Mouse (Mus musculus) E14TG2a.4 (cell line): Measurements from ENCODE around the gene Galk2.

ENCODE experiments used
- H3K27me3 ChIP-seq: 2 replicates; pipeline ENCODE4 v1.6.1; 2014; ENCODE audit warnings: low read length, control low read depth; ENCODE audit not compliant: insufficient read depth
- H3K36me3 ChIP-seq: 2 replicates; pipeline ENCODE4 v1.6.1; 2014; ENCODE audit warnings: low read length, control low read depth; ENCODE audit not compliant: insufficient read depth
- H3K4me1 ChIP-seq: replicated peaks from 2 replicates; pipeline ENCODE4 v1.6.1; 2014; ENCODE audit warnings: low read depth, low read length, control low read depth
- H3K4me3 ChIP-seq: replicated peaks from 2 replicates; pipeline ENCODE4 v1.5.1; 2014; ENCODE audit warnings: mild to moderate bottlenecking, low read length
- H3K9me3 ChIP-seq: 2 replicates; pipeline ENCODE4 v1.6.1; 2014; ENCODE audit warnings: low read length, control low read depth
- CTCF ChIP-seq: conservative IDR thresholded peaks from 2 replicates; pipeline ENCODE4 v1.5.1; 2014; ENCODE audit warnings: low read length
- NANOG ChIP-seq: IDR thresholded peaks from 2 replicates; pipeline ENCODE4 v1.6.1; 2014; ENCODE audit warnings: borderline replicate concordance, low read length, mixed read lengths
- POU5F1 ChIP-seq: IDR thresholded peaks from 2 replicates; pipeline ENCODE4 v1.6.1; 2014; ENCODE audit warnings: low read length, borderline replicate concordance

Gene Galk2

GRCm38 (mm10) chr2:125858521-125859280 is at the start of gene Galk2, which contains the start of gene Cops2:
Gene Galk2 (plus strand): TSS chr2:125859109.
Gene Cops2 (minus strand): TSS chr2:125859139.
- no peak for TF ChIP-seq NANOG
- TF ChIP-seq POU5F1, result no peak
- no peak for TF ChIP-seq CTCF
- Histone ChIP-seq H3K36me3 (peaks cover 9% of the 10 kb centered on the region; the same call in 1 of the 2 replicates), H3K4me1 (peaks cover 33% of the 10 kb centered on the region)

GRCm38 (mm10) chr2:125809551-125809950 is 49.4 kb upstream of the Galk2 start:
- Histone ChIP-seq H3K36me3 (no peaks in the 10 kb centered on the region), H3K4me1 (no peaks in the 10 kb centered on the region), H3K9me3 (peaks cover 18% of the 10 kb centered on the region), H3K4me3 (no peak overlapping the region), H3K27me3 (0 out of 2 replicates have a peak, but pooled peaks cover 4% of the 10 kb centered on the region)
- TF ChIP-seq CTCF (no peak), POU5F1 (no peak), NANOG (no peak)

More at GRCm38 (mm10) chr2:125858521-125859280, at the start of gene Galk2, which contains the start of gene Cops2:
- H3K4me3 ChIP-seq, result peak within 1 kb of the TSS; percentile 100
- H3K27me3 ChIP-seq, result no peaks in the 10 kb centered on the region
- H3K9me3 ChIP-seq, result no peaks in the 10 kb centered on the region

GRCm38 (mm10) chr2:125811332-125811731 is 47.6 kb upstream of the Galk2 start:
- H3K4me1 ChIP-seq, result no peaks in the 10 kb centered on the region
- TF ChIP-seq NANOG (no peak), CTCF (no peak), POU5F1 (no peak)
- no peak overlapping the region for H3K4me3 ChIP-seq
- H3K36me3 ChIP-seq, result no peaks in the 10 kb centered on the region
- H3K27me3 ChIP-seq, result 0 out of 2 replicates have a peak, but pooled peaks cover 4% of the 10 kb centered on the region
- peaks cover 12% of the 10 kb centered on the region for H3K9me3 ChIP-seq

- no peaks in the 10 kb centered on the region for H3K36me3 ChIP-seq
- H3K27me3 ChIP-seq, result 0 out of 2 replicates have a peak, but pooled peaks cover 4% of the 10 kb centered on the region
- TF ChIP-seq POU5F1 (no peak), CTCF (no peak), NANOG (no peak)
- H3K9me3 ChIP-seq, result no peaks in the 10 kb centered on the region
- H3K4me1 ChIP-seq, result no peaks in the 10 kb centered on the region
- no peak overlapping the region for H3K4me3 ChIP-seq
These were observed 44.8 kb upstream of the Galk2 start for GRCm38 (mm10) chr2:125813972-125814595.

GRCm38 (mm10) chr2:125820397-125820796 is 38.5 kb upstream of the Galk2 start:
- no peak for TF ChIP-seq NANOG
- TF ChIP-seq CTCF, result no peak
- TF ChIP-seq POU5F1, result no peak
- Histone ChIP-seq H3K36me3 (no peaks in the 10 kb centered on the region), H3K27me3 (no peaks in the 10 kb centered on the region), H3K9me3 (no peaks in the 10 kb centered on the region), H3K4me1 (no peaks in the 10 kb centered on the region; the same call in 1 of the 2 replicates), H3K4me3 (no peak overlapping the region)

- no peaks in the 10 kb centered on the region for H3K27me3 ChIP-seq
- no peak for TF ChIP-seq POU5F1
- no peak for TF ChIP-seq CTCF
- TF ChIP-seq NANOG, result no peak
- peaks cover 10% of the 10 kb centered on the region for H3K4me1 ChIP-seq
- peaks cover 15% of the 10 kb centered on the region for H3K36me3 ChIP-seq
- no peak overlapping the region for H3K4me3 ChIP-seq
- no peaks in the 10 kb centered on the region for H3K9me3 ChIP-seq
These were observed 32.7 kb upstream of the Galk2 start for GRCm38 (mm10) chr2:125826201-125826600.

GRCm38 (mm10) chr2:125827898-125828297 is 31.0 kb upstream of the Galk2 start:
- Histone ChIP-seq H3K4me3 (no peak overlapping the region), H3K27me3 (no peaks in the 10 kb centered on the region), H3K9me3 (no peaks in the 10 kb centered on the region), H3K4me1 (peaks cover 10% of the 10 kb centered on the region), H3K36me3 (peaks cover 32% of the 10 kb centered on the region)
- TF ChIP-seq POU5F1 (no peak), NANOG (no peak), CTCF (no peak)

- H3K4me3 ChIP-seq, result no peak overlapping the region
- TF ChIP-seq POU5F1 (no peak), CTCF (no peak), NANOG (no peak)
- peaks cover 10% of the 10 kb centered on the region for H3K4me1 ChIP-seq
These were observed 29.0 kb upstream of the Galk2 start for GRCm38 (mm10) chr2:125829924-125830323.

More at GRCm38 (mm10) chr2:125829924-125830323, 29.0 kb upstream of the Galk2 start:
- Histone ChIP-seq H3K9me3 (no peaks in the 10 kb centered on the region), H3K36me3 (peaks cover 52% of the 10 kb centered on the region), H3K27me3 (no peaks in the 10 kb centered on the region)
